Mouse (Mus musculus): ENCODE data around the gene Foxn3. TPM values are rescaled to one million over a fixed set of nuclear protein-coding genes. Genes with fewer than 3 reads are reported as not detected.

The Foxn3 gene
- total and polyA plus RNA-seq, 3 experiments: 9.7 to 26.8 (median 11.0) TPM

DNA sequence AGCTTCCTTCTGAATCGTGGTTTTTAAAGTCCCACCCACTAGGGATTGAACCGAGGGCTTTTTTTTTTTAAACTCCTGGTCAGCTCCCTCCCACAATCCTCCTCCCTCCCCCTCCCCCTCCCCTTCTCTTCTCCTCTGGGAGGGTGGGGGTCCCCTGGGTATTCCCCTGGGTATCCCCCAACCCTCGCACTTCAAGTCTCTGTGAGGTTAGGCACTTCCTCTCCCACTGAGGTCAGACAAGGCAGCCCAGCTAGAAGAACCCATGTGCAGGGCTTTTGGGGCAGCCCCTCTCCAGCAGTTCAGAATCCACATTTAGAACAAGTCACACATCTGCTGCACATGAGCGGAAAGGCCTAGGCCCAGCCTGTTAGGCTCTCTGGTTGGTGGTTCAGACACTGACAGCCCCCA lies 182.5 kb downstream of the Foxn3 start (continued):
- TF ChIP-seq EP300 (IDR thresholded peaks at IDR 0.05; ENCODE audit: low read length) (peak; percentile 93), JUN (IDR thresholded peaks at IDR 0.05; ENCODE audit: insufficient read depth, low read depth, low read length) (peak; percentile 46; the same call in 1 of the 2 replicates), MAX (IDR thresholded peaks at IDR 0.05; ENCODE audit: low read length) (peak; percentile 78), ZC3H11A (IDR thresholded peaks at IDR 0.05; ENCODE audit: low read depth, low read length) (no peak), CHD2 (IDR thresholded peaks at IDR 0.05; ENCODE audit: low read length) (peak; percentile 92), NRF1 (IDR thresholded peaks at IDR 0.05; ENCODE audit: low read depth, low read length) (peak; percentile 62), ZNF384 (IDR thresholded peaks at IDR 0.05; ENCODE audit: low read depth, low read length) (peak; percentile 94), MAFK (IDR thresholded peaks at IDR 0.05; ENCODE audit: insufficient replicate concordance, low read length) (no peak; the same call in 1 of the 2 replicates), MAZ (IDR thresholded peaks at IDR 0.05; ENCODE audit: low read depth, low read length) (peak; percentile 99), NELFE (IDR thresholded peaks at IDR 0.05; ENCODE audit: low read depth, low read length) (no peak), KAT2A (IDR thresholded peaks at IDR 0.05; ENCODE audit: insufficient replicate concordance, low read length) (peak; percentile 74; the same call in 1 of the 2 replicates), HCFC1 (IDR thresholded peaks at IDR 0.05; ENCODE audit: low read depth, low read length) (0 out of 2 replicates have a peak, but pooled peaks have one; percentile 15), RCOR1 (conservative IDR thresholded peaks at IDR 0.05; ENCODE audit: low read depth, low read length) (peak; percentile 55; the same call in 1 of the 2 replicates), PAX5 (IDR thresholded peaks at IDR 0.05; ENCODE audit: low read length) (no peak), CTCF (conservative IDR thresholded peaks at IDR 0.05 in 1 of 2, IDR thresholded peaks at IDR 0.05 in 1 of 2; ENCODE audit: low read depth in 2 of 2, low read length in 2 of 2) (no peak), IRF4 (IDR thresholded peaks at IDR 0.05; ENCODE audit: low read depth, low read length) (peak; percentile 88), CHD1 (IDR thresholded peaks at IDR 0.05; ENCODE audit: low read depth, low read length) (no peak), POLR2A (IDR thresholded peaks at IDR 0.05; ENCODE audit: low read depth, low read length) (no peak), UBTF (IDR thresholded peaks at IDR 0.05; ENCODE audit: low read depth, low read length) (no peak), ZKSCAN1 (IDR thresholded peaks at IDR 0.05; ENCODE audit: borderline replicate concordance, low read depth, low read length) (no peak), ELF1 (IDR thresholded peaks at IDR 0.05; ENCODE audit: low read depth, low read length) (no peak; the same call in 1 of the 2 replicates)

DNA sequence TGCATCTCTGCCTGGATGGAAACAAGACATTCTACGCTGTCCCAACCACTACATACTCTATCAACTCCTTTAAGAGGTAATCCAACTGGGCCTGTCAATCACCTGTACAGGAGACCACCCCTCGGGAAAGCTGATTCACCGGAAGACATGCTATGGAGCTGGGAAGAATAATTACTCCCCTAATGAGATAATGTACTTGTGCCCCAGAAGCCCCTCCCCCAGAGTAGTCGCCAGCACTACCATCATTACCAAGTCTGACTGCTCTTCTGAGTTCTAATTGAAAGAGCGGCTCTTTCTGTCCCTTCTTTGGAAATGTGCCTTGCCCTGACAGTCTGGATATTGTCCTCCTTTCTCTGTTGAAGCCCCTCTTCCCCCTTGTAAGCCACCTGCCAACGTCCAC lies 183.3 kb downstream of the Foxn3 start:
- peaks cover 21% of the 10 kb centered on the region for H3K79me2 ChIP-seq (replicated peaks; ENCODE audit: control insufficient read depth, extremely low read depth, insufficient read depth, poor library complexity, severe bottlenecking)
- H3K4me3 ChIP-seq (replicated peaks in 1 of 3; ENCODE audit: low read depth in 2 of 3, low read length in 2 of 3, poor library complexity in 1 of 3): peak overlapping the region in 1 of 3 experiments; percentile 38
- no peak overlapping the region for H3K9ac ChIP-seq (ENCODE audit: insufficient read depth, low read depth)
- TF ChIP-seq CTCF (conservative IDR thresholded peaks at IDR 0.05 in 1 of 2, IDR thresholded peaks at IDR 0.05 in 1 of 2; ENCODE audit: low read depth in 2 of 2, low read length in 2 of 2) (no peak), CHD2 (IDR thresholded peaks at IDR 0.05; ENCODE audit: low read length) (no peak), RAD21 (IDR thresholded peaks at IDR 0.05; ENCODE audit: low read depth, low read length) (no peak), MXI1 (IDR thresholded peaks at IDR 0.05; ENCODE audit: low read depth, low read length) (no peak), RCOR1 (conservative IDR thresholded peaks at IDR 0.05; ENCODE audit: low read depth, low read length) (no peak), ZKSCAN1 (IDR thresholded peaks at IDR 0.05; ENCODE audit: borderline replicate concordance, low read depth, low read length) (no peak), MAZ (IDR thresholded peaks at IDR 0.05; ENCODE audit: low read depth, low read length) (no peak), POLR2A (IDR thresholded peaks at IDR 0.05; ENCODE audit: low read depth, low read length) (no peak), SIN3A (IDR thresholded peaks at IDR 0.05; ENCODE audit: low read length) (no peak), IRF4 (IDR thresholded peaks at IDR 0.05; ENCODE audit: low read depth, low read length) (no peak), ELF1 (IDR thresholded peaks at IDR 0.05; ENCODE audit: low read depth, low read length) (no peak), USF2 (conservative IDR thresholded peaks at IDR 0.05; ENCODE audit: low read depth, low read length) (no peak), JUN (IDR thresholded peaks at IDR 0.05; ENCODE audit: insufficient read depth, low read depth, low read length) (no peak), USF1 (IDR thresholded peaks at IDR 0.05; ENCODE audit: low read depth, low read length) (no peak), TBP (conservative IDR thresholded peaks at IDR 0.05; ENCODE audit: low read depth, low read length) (no peak), TCF12 (IDR thresholded peaks at IDR 0.05; ENCODE audit: low read depth, low read length) (no peak), PAX5 (IDR thresholded peaks at IDR 0.05; ENCODE audit: low read length) (no peak), EP300 (IDR thresholded peaks at IDR 0.05; ENCODE audit: low read length) (no peak), CHD1 (IDR thresholded peaks at IDR 0.05; ENCODE audit: low read depth, low read length) (no peak), NRF1 (IDR thresholded peaks at IDR 0.05; ENCODE audit: low read depth, low read length) (no peak)
- dilution Hi-C loops (cut with MboI; ENCODE audit: extremely low pct_ligation_motif_present, extremely low pct_unique_long_range_greater_than_20kb, low sequenced_read_pairs) (no loop called here), in situ Hi-C loops (cut with MboI; ENCODE audit: low pct_ligation_motif_present, low pct_unique_long_range_greater_than_20kb, low sequenced_read_pairs) (no loop called here)
- no peaks in the 10 kb centered on the region for H3K27me3 ChIP-seq (replicated peaks)
- peak overlapping the region; percentile 40 for H3K4me2 ChIP-seq (ENCODE audit: insufficient read depth, low read depth, poor library complexity, severe bottlenecking)
- peaks cover 30 to 77% of the 10 kb centered on the region in 2 experiments for H3K4me1 ChIP-seq (ENCODE audit: control insufficient read depth in 1 of 2, insufficient read depth in 2 of 2)
- peak overlapping the region; percentile 84; the same call in 1 of the 2 replicates for H3K27ac ChIP-seq (ENCODE audit: insufficient read depth, low read depth)
- DNase-seq (ENCODE audit: extremely low read depth): no peak
- H3K36me3 ChIP-seq (replicated peaks in 1 of 2; ENCODE audit: control insufficient read depth in 1 of 2, insufficient read depth in 1 of 2, low read length in 1 of 2): peaks cover 4 to 51% of the 10 kb centered on the region in 2 experiments
- H3K9me3 ChIP-seq (replicated peaks; ENCODE audit: low read length): peaks cover 2% of the 10 kb centered on the region

All from CH12.LX (cell line).